Mouse (Mus musculus) mouse trophoblast stem cell (cell line): ENCODE data around the gene 4930524J08Rik.

Experiments used
- in situ Hi-C, 2 experiments: fragments of 300-500 bp; cut with MseI, MboI; formaldehyde crosslinking; loops; 2 replicates in 1 of 2; 3 replicates in 1 of 2; pipeline ENCODE4 v1.15.1; 2025

The 4930524J08Rik gene

DNA sequence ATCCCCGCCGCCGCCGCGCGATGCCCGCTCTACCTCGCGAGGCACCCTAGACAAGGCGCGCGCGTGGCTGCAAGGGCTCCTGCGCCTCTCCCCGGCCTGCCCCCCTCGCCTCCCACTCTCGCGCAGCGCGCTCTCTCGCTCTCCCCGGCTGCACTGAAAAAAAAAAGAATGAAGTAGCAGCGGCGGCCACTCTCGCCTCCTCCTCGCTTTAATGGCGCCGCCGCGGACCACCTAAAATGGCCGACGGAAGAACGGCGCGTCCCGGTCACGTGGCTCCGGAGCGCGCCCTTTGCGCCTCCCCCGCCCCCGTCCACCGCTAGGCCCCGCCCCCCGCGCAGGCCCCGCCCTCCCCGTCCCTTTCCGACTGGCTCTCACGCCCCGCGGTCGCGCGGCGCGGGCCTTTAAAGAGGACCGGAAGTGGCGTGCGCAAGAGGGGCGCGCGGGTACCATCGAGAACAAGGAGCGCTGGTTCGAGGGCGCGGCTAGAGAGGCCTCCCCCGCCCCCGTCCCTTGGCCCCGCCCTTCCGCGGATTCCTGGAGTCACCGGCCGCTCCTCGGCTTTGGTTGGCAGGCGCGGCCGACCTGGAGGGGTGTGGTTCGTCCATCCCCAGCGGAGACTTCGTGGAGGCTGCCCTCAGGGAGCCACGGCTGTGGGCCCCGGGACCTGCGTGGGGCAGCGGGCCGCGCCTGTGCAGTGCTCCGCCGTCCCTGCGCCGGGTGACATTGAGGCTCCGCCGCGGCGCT lies at the start of gene 4930524J08Rik, which contains the start of gene Hnrnpd:
Gene 4930524J08Rik (plus strand): TSS at position 363 of the 744 bp plus-strand sequence.
Gene Hnrnpd (minus strand): TSS at position 240 of the 744 bp plus-strand sequence.
- in situ Hi-C loops, result no loop called here

DNA sequence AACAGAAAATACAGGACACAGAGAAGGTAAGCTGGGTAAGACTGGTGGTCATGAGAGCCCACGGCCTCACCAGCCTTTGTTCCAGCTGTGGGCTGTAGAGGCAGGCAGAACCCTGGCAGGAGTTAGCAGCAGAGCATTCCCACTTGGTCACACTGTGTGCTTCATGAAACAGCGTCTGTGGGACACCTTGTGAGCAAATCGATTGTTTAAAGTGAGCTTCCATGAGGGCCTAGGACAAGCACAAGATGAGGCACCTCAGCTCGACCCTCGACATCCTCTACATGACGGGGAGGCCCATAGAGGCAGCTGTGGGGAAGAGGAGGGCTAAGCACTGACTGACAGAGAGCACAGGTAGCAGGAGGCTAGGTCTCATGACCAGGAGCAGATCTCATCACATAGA lies 47.0 kb upstream of the 4930524J08Rik start:
- in situ Hi-C loops, result no loop called here

DNA sequence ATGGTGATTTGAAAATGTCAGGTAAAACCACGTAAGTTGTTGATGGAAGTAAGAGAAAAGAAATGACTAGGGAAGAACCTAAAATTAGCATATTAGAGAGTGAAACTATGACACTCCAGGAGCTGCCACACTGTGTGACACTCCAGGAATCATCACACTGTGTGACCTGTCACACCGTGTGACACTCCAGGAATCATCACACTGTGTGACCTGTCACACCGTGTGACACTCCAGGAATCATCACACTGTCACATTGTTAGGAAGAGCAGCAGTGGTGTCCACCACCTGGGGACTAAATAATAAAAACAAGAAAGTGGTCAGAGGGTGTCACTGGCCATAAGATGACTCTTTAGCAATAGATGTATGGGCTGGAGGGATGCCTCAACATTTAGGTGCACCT lies 39.4 kb upstream of the 4930524J08Rik start:
- in situ Hi-C loops, result no loop called here

DNA sequence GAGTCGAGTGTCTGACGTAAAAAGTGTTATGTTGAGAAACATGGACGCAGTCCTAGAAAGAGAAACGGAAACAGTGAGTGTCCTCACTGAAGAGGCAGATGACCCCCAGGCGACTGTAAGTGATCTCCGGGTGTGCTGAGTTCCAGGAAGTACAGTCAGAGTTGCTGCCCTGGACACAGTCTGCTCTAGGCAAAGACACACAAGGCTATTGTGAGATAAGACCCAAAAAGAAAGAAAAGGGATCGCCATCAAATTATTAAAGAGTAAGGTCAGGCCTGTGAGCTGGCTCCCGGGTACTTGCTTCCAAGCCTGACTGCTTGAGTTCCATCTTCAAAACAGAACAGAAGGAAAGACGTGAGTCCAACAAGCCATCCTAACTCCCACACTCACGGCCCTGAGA lies 37.6 kb upstream of the 4930524J08Rik start:
- in situ Hi-C loops, result no loop called here

DNA sequence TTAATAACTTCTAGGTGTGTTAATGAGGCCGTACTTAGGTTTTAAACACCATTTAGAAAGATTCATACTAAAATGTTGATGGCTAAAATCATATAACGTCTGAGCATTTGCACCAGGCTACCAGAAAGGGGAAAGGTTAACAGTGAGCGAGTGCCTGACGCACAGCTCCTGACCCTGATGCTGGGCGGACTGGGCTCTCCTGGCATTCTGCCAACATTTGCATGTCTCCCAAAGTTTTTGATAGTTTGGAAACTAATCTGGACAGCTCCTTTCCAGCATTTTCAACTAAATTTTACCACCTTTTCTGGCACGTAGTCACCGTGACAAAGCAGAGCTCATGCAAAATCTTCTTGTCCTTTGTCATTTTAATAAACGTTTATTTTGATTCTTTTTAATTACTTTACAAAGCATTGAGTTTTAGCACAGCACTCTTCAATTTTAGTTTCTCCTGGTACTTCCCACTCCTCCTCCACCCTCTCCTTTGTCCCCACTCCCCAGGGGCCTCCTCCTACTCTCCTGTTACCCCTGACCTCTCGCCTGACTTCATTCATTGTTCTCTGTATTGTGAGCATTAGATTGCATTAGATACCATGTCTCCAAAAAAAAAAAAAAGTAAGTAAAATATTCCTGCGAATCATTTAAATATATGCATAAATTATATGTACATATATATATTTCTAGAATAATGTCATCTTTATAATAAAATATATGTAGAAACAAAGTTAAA lies 36.9 kb upstream of the 4930524J08Rik start:
- in situ Hi-C loops, result no loop called here

DNA sequence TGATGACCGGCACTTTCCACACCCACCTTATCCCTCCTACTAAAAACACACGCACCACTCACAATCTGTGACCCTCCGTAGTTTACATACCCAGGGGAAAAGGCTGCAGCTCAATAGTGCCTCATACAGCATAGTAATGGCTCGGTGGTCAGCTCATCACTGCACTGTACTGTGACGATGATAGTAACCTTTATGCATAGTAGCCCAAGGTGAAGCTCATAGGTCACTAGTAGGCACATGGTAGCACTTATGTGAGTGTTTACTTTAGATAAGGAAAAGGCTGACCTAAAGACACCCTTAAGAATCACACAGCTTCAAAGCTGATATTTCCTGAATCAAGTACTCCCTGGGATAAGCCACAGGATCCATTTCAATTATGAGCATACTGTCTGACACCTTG lies 26.3 kb upstream of the 4930524J08Rik start:
- in situ Hi-C loops, result no loop called here

DNA sequence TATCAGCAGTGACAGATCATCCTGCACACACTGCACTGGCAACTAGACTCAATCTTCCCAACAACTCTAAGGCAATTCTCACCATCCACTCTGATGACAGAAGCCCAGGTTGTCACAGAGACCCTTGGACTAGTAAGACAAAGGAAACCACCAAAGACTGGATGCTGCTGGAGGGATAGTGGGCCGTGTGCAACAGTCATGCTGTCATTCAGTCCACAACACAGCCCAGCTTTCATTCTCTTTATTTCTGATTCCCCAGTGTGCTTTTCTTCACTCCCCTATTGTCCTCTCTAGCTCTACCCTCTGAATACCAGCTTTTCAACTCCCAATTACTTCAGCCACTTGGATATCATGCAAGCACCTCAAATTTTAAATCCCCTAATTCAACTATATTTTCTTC lies 25.0 kb upstream of the 4930524J08Rik start:
- in situ Hi-C loops, result no loop called here

DNA sequence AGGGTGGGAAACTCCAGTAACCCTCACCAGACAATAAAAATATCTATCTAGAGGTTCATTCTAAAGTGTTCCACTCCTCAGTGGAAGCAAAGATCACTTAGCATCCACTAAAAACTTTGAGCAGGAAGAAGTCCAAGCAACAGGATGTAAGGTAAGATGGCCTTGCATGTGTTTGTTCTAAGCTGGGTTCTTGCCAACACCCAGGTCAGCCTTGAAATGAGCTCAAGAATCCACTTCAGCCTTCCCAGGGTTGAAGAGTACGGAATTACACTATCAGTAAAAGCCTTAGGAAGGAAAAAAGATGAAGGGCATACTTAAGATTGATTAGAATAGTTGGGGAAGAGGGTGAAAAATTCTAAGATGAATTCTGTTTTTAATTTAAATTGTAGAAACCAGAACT lies 20.2 kb upstream of the 4930524J08Rik start:
- in situ Hi-C loops, result no loop called here

DNA sequence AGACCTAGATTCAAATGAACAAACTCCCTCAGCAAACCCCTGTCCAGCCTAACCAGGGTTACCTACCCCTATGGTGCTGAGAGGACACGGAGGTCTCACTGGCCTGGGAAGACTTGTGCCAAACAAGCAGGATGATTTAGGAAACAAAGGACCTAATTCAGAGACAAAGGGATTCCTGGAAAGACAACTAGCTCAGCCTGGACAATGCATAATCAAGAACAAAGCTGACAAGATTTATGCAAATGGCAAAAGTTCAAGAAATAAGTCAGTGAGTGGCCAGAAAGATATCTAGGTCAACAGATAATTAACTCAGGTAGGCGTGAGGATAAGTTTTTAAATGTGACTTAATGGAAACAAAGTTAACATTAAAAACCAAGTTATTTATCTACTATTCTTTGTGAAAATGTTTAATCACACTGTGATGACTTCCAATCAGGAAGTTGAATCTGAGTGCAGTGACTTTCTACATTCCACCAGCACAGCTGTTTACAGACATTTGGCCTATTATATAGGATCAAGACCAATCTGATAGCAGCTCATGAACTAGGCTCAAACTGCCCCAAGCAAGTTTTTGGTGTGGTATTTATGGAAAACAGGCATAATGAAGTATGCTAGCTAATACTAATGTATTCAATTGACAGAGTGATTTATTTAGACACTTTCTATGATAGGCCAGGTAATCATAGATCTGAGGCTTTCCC lies 19.5 kb upstream of the 4930524J08Rik start:
- in situ Hi-C loops, result no loop called here

DNA sequence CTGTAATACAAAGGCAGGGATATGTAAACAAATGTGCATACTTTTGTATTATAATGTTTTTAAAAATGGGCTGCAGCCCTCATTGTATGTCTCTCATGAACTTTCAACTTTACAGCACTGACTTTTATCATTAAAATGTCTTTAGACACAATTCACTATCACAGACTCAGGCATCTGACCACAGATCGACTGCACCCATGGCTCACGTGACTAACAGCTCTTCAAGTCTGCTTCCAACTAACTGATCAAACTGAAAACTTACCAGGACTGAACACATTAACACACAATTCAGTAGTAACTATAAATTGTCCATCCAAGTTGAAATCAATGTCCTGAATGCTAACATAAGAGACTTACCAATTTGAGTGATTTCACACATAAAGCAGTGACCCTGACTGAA lies 18.9 kb upstream of the 4930524J08Rik start:
- in situ Hi-C loops, result no loop called here

DNA sequence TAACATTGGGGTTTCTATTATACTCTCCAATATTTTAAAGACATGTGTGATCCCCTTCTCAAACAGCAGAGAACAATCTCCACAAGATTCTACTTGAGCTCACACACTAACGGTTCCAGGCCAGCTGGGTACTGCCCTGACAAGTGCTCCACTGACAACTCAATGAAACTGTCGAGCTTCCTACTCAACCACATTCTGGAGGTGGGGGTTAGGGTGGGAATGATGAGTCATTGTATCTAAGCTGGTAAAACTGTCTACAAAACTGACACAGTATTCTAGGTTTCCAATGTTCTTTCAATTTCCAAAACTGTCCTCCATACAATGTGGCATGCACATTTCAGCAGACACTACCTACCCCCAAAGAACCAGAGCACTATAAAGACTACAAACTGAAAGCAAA lies 4.9 kb upstream of the 4930524J08Rik start:
- in situ Hi-C loops, result no loop called here

DNA sequence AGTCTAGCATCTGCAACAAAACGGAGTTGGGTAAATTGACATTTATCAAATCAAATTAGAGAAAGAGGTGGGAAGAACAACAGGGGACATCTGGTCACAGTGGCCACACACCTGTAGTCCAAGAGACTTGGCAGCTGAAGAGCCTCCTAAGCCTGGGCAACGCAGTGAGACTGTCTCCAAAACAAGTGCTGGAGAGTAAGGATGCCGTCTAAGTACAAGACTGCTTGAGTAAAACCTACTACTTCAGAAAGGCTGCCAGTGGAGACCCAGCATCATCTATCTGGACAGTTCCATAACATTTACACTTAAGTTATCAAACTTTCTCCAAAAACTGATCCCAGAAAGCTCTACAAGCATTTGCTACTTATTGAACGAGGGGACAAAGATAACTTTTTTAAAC lies 3.8 kb upstream of the 4930524J08Rik start:
- in situ Hi-C loops, result no loop called here

DNA sequence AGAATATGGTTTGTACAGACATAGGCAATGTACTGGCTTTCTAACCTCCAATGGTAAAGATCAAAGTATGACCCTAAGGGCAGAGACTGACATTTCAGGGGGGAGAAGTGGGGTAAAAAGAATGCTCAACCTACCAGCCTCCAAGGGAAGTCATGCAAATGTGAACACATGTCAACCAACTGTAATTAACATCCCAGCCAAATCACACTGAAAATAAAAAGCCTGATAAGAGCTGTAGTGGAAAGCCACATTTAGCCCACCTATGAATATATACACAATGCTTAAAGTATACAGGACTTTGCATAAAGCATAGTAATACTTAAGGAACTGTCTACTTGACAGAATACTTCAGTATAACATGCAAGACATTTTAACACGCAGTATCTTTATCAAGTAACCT lies 3.1 kb upstream of the 4930524J08Rik start:
- in situ Hi-C loops, result no loop called here

DNA sequence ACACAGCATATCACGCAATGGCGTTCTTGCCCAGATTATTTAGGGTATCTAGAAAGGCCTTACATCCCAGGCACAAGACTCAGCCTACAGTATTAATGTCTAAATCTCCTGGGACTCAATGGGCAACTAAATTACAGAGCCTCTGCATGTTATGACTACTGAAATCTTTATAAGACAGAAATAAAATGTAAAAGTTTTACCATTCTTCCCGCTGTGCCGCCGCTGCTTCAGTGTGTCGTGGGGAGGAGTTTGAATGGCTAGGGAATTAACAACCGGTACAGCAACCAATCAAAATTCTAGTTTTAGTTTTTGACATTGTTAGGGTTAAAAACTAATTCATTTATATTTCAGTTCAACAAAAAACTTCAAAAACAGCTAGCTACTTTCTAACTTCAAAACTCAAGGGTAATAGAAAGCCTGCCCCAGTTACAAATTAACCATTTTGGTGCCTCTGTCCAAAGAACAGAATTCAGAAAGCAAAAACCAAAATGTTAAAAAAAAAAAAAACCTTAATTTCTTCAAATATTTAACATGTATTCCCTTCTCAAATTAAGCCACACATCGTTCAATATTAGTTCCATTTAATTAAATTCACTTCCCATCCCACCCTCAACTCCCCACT lies 2.4 kb upstream of the 4930524J08Rik start:
- in situ Hi-C loops, result no loop called here

DNA sequence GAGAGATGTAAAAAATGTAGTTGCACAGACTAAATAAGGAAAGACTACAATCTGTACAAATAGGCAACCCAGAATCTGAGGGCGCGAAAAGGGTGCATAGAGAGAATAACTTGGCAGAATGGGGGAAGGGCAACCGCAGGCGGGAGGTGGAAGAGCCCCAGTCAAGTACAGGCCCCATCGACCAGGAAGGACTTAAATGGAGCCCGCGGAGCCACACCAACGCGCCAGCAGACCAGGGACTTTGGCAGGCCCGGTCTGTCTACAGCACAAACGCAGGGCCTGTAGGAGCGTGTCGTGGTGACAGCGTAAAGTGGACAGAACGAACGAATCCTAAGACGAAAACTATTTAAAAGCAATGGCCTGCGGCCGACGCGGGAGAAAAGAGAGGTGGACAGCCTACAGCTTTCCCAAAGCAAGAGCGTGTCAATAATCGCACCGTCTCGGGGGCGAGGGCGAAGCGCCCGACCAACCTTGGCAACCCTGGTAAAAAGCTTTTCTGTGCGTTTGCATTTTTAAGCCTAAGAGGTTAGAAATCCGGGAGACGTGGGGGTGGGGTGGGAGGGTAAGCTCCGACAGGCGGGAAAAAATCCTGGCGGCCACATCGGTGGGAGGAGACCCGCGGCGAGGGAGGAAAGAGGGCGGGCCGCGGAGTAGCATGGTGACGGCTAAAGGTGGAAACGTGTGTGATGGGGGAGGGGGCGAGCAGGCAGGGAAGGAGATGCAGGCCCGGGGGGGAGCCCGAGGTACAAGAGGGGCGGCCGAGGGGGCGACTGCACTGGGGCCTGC lies 1.2 kb upstream of the 4930524J08Rik start:
- in situ Hi-C loops, result no loop called here

DNA sequence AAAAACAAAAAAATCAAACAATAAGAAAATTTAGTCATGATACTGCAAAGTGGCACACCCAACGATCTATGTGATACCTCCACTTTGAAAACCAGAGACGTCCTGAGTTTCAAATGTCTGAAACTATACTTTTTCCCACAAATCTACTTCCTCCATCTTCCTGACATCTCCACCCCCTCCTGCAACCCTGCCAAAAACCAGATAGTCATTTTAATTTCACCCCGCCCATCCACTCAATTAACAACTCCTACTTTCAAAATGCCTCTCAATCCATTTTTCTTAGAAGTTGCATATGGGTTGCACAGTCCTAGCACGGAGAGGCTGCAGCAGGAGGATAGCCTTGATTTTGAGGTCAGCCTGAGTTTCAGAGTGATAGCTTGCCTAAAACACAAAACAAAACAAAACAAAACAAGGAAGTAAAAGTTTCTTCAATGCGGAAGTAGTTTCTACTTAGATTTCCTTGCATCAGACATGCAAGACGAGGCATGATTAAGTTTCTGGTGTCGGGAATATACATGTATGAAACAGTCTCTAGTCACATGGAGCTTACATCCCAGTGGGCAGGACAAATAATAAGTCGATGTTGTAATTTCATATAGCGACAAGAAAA lies 4.7 kb downstream of the 4930524J08Rik start:
- in situ Hi-C loops, result no loop called here

DNA sequence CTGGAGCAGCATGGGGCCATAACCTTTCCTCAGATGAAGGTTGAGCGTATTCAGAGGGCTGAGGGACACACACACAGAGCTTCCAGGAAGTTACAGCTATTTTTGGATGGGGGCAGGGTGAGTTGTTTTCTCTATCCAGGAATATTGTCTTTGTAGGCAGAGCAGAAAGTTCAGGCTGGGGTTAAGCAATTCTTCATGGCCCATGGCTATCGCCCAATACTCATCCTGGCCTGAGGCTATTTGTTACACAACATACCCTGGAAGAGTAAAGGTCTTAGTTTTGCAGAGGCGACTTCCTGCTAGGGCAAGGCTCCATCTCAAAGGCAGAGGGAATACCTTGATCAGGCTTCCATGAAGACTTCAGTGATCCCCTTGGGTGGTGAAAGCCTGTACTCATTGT lies 15.3 kb downstream of the 4930524J08Rik start:
- in situ Hi-C loops, result no loop called here

DNA sequence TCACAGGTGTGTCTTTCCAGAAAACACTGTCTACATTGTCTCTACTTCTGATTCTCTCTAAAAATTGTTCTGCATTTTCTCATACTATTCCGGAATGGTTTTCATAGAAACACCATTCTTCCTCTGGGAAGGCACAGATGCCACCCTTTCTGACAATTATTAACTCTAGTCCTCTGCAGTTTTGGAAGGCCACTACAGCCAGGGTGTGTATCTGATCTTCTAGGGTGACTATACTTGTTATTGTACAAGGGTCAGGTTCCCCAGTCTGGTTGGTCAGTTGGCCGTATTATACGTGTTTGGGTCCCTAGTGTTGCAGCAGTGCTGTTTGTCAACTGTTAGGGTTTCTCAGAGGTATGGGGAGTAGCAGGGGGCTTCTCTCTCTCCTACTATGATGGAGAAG lies 15.8 kb downstream of the 4930524J08Rik start:
- in situ Hi-C loops, result no loop called here

DNA sequence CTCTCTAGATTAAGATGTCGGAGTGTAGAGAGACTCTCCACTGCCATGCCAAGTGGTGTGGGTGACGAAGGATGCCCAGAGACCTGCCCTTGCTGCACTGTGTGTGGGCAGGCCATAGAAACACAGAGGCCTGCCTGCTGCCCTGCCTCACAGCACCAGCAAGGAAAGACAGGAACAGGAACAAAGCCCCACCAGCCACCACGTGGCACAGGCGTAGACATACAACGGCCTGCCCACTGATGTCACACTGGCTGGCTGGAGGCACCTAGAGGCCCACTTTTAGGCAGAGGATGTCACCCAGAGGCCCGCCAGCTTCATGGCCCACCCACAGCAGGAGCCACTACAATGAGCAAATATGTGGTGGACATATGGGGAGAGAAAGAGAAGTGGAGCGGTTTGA lies 21.2 kb downstream of the 4930524J08Rik start:
- in situ Hi-C loops, result no loop called here

DNA sequence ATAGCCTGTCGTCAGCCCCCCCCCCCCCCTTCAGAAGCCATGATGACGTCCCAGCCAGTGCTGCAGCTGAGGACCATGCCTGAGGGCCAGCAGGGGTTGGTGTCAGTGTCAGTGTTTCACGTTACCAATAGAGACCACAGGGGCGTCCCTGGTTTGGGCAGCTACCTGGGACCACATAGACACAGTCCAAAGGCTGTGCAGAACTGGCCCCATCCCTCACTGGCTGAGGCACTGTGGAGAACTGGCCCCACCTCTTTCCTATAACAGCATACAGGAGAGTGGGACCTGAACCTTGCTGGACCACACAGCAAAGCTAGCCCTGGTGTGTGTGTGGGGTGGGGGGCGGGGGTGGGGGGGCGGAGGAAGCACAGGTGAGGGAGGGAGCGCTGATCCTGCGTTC lies 21.6 kb downstream of the 4930524J08Rik start:
- in situ Hi-C loops, result no loop called here

DNA sequence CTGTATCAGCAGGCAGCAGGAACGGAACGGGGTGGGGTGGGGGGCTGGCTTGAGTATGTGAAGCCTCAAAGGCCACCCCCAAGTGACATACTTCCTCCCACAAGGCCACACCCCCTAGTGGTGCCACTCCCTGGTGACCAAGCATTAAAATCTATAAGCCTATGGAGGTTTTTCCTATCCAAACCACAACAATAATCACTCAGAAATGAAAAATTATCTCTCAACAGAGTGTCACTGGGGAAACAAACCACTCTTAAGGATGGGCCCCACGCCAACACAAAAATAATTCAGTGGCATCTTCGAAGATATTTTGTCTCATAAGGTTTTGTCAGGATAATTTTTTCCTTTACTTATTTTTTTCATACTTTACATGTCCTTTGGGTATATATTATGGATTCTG lies 25.0 kb downstream of the 4930524J08Rik start:
- in situ Hi-C loops, result no loop called here
